Mouse (Mus musculus) 3134 (cell line): ENCODE measurements at regions not wholly inside any gene's neighbourhood (a gene's known extent, or its start where the extent isn't known, plus 50 kb on each side); places are given as distances from the start of the nearest gene placed in this dataset.

ENCODE experiments used
- DNase-seq: peaks from one replicate; pipeline ENCODE4 v3.0.0-alpha.2; 2011; ENCODE audit warnings: low spot score; ENCODE audit not compliant: insufficient read length; ENCODE audit errors: extremely low read depth

GRCm38 (mm10) chr2:116201248-116202223, 135.9 kb upstream of the Meis2 start:
- DNase-seq: no peak

GRCm38 (mm10) chr2:116200795-116201194, 135.2 kb upstream of the Meis2 start:
- no peak for DNase-seq

GRCm38 (mm10) chr2:116181861-116182260, 116.2 kb upstream of the Meis2 start:
- no peak for DNase-seq

- no peak for DNase-seq
Observed at GRCm38 (mm10) chr2:116177155-116177554, 111.5 kb upstream of the Meis2 start.

GRCm38 (mm10) chr2:116165871-116166770, 100.5 kb upstream of the Meis2 start:
- DNase-seq: no peak
